Mouse (Mus musculus) stomach, postnatal 0 days (tissue): ENCODE results near the gene Plekho2. TPM values are rescaled to one million over a fixed set of nuclear protein-coding genes. Genes with fewer than 3 reads are reported as not detected.

ENCODE experiments used
- ATAC-seq: fragments of 200-750 bp; cut with Nextera tagmentation; 2 replicates; pipeline ENCODE4 v1.8.0; 2017; ENCODE audit not compliant: low FRiP score, low TSS enrichment
- DNase-seq: peaks from one replicate; pipeline ENCODE4 v3.0.0-alpha.2; 2016; ENCODE audit warnings: low spot score
- H3K27ac ChIP-seq: fragments of 300-500 bp; sonication (generic); replicated peaks from 2 replicates; pipeline ENCODE4 v1.5.1; 2014; ENCODE audit warnings: mild to moderate bottlenecking, control low read depth
- H3K27me3 ChIP-seq: fragments of 300-500 bp; sonication (generic); 2 replicates; pipeline ENCODE4 v1.6.1; 2014; ENCODE audit warnings: low read length; ENCODE audit not compliant: control insufficient read depth, insufficient read depth
- H3K36me3 ChIP-seq: fragments of 300-500 bp; sonication (generic); 2 replicates; pipeline ENCODE4 v1.6.1; 2014; ENCODE audit warnings: low read length, mixed read lengths; ENCODE audit not compliant: control insufficient read depth, insufficient read depth
- H3K4me1 ChIP-seq: fragments of 300-500 bp; sonication (generic); replicated peaks from 2 replicates; pipeline ENCODE4 v1.6.1; 2014; ENCODE audit warnings: antibody characterized with exemption; ENCODE audit not compliant: control insufficient read depth, insufficient read depth
- H3K4me2 ChIP-seq: fragments of 300-500 bp; sonication (generic); replicated peaks from 2 replicates; pipeline ENCODE4 v1.6.1; 2014; ENCODE audit warnings: low read depth, mild to moderate bottlenecking, control low read depth, moderate library complexity
- H3K4me3 ChIP-seq: fragments of 300-500 bp; sonication (generic); 2 replicates; pipeline ENCODE4 v1.5.1; 2014; ENCODE audit warnings: low read depth, low read length, control low read depth
- H3K9ac ChIP-seq: fragments of 300-500 bp; sonication (generic); 2 replicates; pipeline ENCODE4 v1.6.1; 2014; ENCODE audit warnings: mild to moderate bottlenecking, low read length, control low read depth, mixed read lengths
- H3K9me3 ChIP-seq: fragments of 300-500 bp; sonication (generic); 2 replicates; pipeline ENCODE4 v1.6.1; 2016; ENCODE audit warnings: low read length; ENCODE audit not compliant: control insufficient read depth
- CTCF ChIP-seq: IDR thresholded peaks from 2 replicates; pipeline ENCODE4 v1.5.1; 2016; ENCODE audit warnings: antibody characterized with exemption, low read depth, mild to moderate bottlenecking, moderate library complexity
- EP300 ChIP-seq: optimal IDR thresholded peaks from 2 replicates; pipeline ENCODE3; 2016; ENCODE audit warnings: antibody characterized with exemption
- WGBS: fragments of 180-500 bp; shearing (Covaris S2); extraction: QIAGEN DNeasy Blood & Tissue Kit; methylation state at CpG from one replicate; pipeline ENCODE4 v1.1.7; 2014; 5-methylcytosine and 5-hydroxymethylcytosine counted together
- polyA plus RNA-seq: library from polyadenylated mRNA; unstranded; fragments of >200 nt; fragmentation: Nextera tagmentation; extraction: Ambion mirVana; gene quantifications from 2 replicates; pipeline ENCODE4 v1.2.1, GENCODE M21; 2015

The Plekho2 gene
- polyA plus RNA-seq, 1 experiment from 2014 or later, result 9.6 TPM

GRCm38 (mm10) chr9:65528417-65529038 lies 51.3 kb downstream of the Plekho2 start:
- ATAC-seq (no peak), DNase-seq (no peak)
- no peaks in the 10 kb centered on the region for H3K27me3 ChIP-seq
- H3K4me2 ChIP-seq, result no peak overlapping the region
- no peak overlapping the region for H3K27ac ChIP-seq
- H3K4me1 ChIP-seq, result no peaks in the 10 kb centered on the region; the same call in 1 of the 2 replicates
- 57% methylated on average over 6 of the region's 6 CpGs for WGBS
- no peaks in the 10 kb centered on the region for H3K9me3 ChIP-seq
- peak overlapping the region; percentile 13; the same call in 1 of the 2 replicates for H3K9ac ChIP-seq
- no peaks in the 10 kb centered on the region for H3K36me3 ChIP-seq
- H3K4me3 ChIP-seq, result no peak overlapping the region
- TF ChIP-seq CTCF, result no peak
- TF ChIP-seq EP300, result no peak

- ATAC-seq (no peak), DNase-seq (no peak)
- no peak overlapping the region for H3K4me2 ChIP-seq
- H3K9ac ChIP-seq, result no peak overlapping the region
- WGBS, result 71% methylated on average over 10 of the region's 10 CpGs
- H3K4me3 ChIP-seq, result no peak overlapping the region
- TF ChIP-seq CTCF (no peak), EP300 (no peak)
- no peak overlapping the region for H3K27ac ChIP-seq
- no peaks in the 10 kb centered on the region for H3K36me3 ChIP-seq
- no peaks in the 10 kb centered on the region for H3K27me3 ChIP-seq
- no peaks in the 10 kb centered on the region for H3K9me3 ChIP-seq
- no peaks in the 10 kb centered on the region; the same call in 1 of the 2 replicates for H3K4me1 ChIP-seq
These were observed 54.2 kb downstream of the Plekho2 start for GRCm38 (mm10) chr9:65525445-65526195.

GRCm38 (mm10) chr9:65523611-65524364 lies 56.1 kb downstream of the Plekho2 start:
- Histone ChIP-seq H3K9me3 (no peaks in the 10 kb centered on the region), H3K4me1 (no peaks in the 10 kb centered on the region; the same call in 1 of the 2 replicates), H3K27ac (no peak overlapping the region), H3K36me3 (no peaks in the 10 kb centered on the region), H3K4me2 (no peak overlapping the region), H3K4me3 (no peak overlapping the region), H3K9ac (no peak overlapping the region), H3K27me3 (no peaks in the 10 kb centered on the region)
- WGBS, result 26% methylated on average over 14 of the region's 14 CpGs
- TF ChIP-seq CTCF, result peak; percentile 96
- TF ChIP-seq EP300, result no peak
- DNase-seq, result peak; percentile 82
- peak; percentile 89 for ATAC-seq

- no peak overlapping the region for H3K27ac ChIP-seq
- TF ChIP-seq EP300, result no peak
- no peak for TF ChIP-seq CTCF
- WGBS, result 20% methylated on average over 11 of the region's 11 CpGs
- DNase-seq (no peak), ATAC-seq (no peak)
- H3K4me1 ChIP-seq, result no peaks in the 10 kb centered on the region
- no peaks in the 10 kb centered on the region for H3K9me3 ChIP-seq
- H3K36me3 ChIP-seq, result no peaks in the 10 kb centered on the region
- peak overlapping the region; percentile 42 for H3K4me2 ChIP-seq
- peak overlapping the region; percentile 12; the same call in 1 of the 2 replicates for H3K4me3 ChIP-seq
- no peaks in the 10 kb centered on the region for H3K27me3 ChIP-seq
- no peak overlapping the region for H3K9ac ChIP-seq
These were observed 59.3 kb downstream of the Plekho2 start for GRCm38 (mm10) chr9:65520505-65520876.

- Histone ChIP-seq H3K4me1 (no peaks in the 10 kb centered on the region), H3K9me3 (no peaks in the 10 kb centered on the region), H3K4me2 (peak within 1 kb of the TSS; percentile 42), H3K36me3 (no peaks in the 10 kb centered on the region), H3K27ac (no peak within 1 kb of the TSS), H3K9ac (no peak within 1 kb of the TSS), H3K4me3 (peak within 1 kb of the TSS; percentile 12; the same call in 1 of the 2 replicates), H3K27me3 (no peaks in the 10 kb centered on the region)
- TF ChIP-seq CTCF, result no peak
- TF ChIP-seq EP300, result no peak
- no peak for DNase-seq
- no peak for ATAC-seq
- 7% methylated on average over 21 of the region's 25 CpGs for WGBS
These were observed 59.9 kb downstream of the Plekho2 start, which contains the start of gene Ankdd1a for GRCm38 (mm10) chr9:65519807-65520504. TSS of gene Ankdd1a (minus strand) at chr9:65520193.
